Mouse (Mus musculus) central nervous system, embryonic 18 days (tissue): ENCODE results near the gene Abl2. TPM values are rescaled to one million over a fixed set of nuclear protein-coding genes. Genes with fewer than 3 reads are reported as not detected.

Experiments used
- polyA plus RNA-seq: library from polyadenylated mRNA; depleted of rRNA; stranded (reverse); fragments of >200 nt; gene quantifications from 2 replicates; pipeline ENCODE4 v1.2.3, GENCODE M21; 2012; rRNA removed

Gene Abl2
- polyA plus RNA-seq, result 15.8 and 16.1 TPM in 2 replicates

DNA sequence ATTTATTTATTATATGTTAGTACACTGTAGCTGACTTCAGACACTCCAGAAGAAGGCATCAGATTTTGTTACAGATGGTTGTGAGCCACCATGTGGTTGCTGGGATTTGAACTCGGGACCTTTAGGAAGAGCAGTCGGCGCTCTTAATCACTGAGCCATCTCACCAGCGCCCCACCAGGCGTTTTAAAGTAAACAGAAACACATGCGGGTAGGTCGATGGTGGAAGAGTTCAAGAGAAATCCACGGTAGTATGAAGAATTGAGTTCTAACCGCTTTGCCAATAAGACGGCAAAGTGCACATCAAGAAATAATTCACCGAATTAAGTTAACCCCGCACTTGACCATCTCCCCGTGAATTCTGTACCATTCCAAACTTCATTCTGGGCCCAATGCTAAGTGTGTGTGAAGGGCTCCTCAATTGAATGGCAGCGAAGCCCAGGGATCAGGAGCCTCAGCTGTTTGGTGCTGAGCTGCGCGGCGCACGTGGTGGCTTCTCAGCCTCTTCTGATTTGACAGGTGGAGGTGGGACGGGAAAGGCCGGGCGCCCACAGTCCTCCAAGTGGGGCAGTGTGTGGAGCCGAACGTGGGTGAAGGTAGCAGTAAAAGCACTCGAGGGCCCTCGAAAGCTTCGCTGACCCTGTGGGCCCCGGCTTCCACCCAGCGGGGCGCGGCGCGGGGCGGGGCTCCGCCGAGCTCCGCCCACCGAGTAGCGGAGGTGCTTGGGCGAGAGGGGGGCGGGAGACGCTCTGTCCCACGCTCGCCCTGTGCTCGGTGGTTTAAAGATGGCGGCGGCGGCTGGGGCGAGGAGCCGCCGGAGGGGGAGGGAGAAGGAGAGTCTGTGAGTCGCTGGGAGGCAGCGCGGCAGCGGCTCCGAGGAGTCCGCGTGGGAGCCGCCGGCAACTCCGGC is at the start of gene Abl2:
Gene Abl2, plus strand, starts transcription at position 763 of the 907 bp plus-strand sequence.

DNA sequence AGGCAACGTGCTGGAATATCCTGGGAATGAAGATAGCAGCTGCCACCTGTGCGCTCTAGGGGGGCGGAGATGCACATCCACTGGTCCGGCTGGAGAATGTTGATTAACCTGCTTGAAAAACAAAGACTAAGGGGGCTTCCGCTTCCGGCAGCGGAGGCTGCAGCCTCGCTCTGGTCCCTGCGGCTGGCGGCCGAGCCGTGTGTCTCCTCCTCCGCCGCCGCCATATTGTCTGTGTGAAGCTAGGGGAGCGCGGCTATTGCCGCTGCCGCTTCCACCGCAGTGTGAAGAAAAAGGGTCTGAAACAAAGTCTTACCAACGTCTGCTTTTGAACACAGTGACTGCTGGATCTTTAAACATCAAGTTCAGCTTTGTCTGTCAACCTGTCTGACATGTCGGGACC is 34.7 kb upstream of the Abl2 start, which contains the start of gene Gm10031:
Gene Gm10031, plus strand, starts transcription at position 171 of the 400 bp plus-strand sequence.

DNA sequence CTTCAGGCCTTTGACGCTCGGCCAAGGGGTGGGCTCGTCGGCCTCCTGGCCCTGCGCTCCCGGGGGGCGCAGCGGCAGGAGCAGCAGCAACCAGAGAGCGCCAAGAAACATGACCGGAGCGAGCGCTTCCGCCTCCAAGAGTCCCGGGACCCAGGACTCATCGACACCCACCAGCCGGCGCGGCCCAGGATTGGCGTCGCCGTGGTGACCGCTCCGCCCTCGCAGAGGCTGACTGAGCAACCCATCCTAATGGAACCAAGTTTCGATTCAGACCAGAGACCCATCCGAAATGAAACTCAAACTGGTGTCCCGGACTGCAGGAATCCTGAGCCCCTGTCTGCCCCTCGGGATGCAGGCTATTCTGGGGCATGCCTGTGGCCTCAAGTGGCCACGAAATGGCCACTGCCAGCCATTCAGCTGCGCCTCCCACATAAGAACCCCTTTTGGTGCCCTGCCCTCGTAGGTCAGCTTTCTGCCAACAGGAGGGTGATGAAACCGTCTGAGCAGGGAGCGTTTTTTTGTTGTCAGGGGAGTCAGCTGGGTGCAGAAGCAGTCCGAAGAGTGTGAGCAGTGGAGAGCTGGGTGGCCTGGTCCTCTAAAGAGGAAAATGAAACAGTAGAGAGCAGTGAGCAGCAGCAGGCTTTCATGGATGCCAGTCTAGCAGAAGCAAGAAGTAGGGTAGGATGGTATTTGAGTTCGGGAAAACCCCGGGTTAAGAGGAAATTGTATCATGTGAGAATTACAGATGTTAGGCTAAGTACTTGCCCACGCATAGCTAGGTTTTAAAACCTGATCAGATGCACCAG is 115.8 kb downstream of the Abl2 start, which contains the start of gene Tor3a:
Gene Tor3a, minus strand, starts transcription at position 162 of the 806 bp plus-strand sequence.

Other genes starting within 250 kb of the Abl2 start
- 0.68 and 0.69 TPM in 2 replicates for gene Nphs2, start 248.1 kb upstream of the Abl2 start, polyA plus RNA-seq
- 28.0 and 58.8 TPM in 2 replicates for gene Gm2000, start 192.7 kb upstream of the Abl2 start, polyA plus RNA-seq
- gene Axdnd1, start 137.6 kb upstream of the Abl2 start, polyA plus RNA-seq, result 0.39 and 0.40 TPM in 2 replicates
- 10.3 and 11.0 TPM in 2 replicates for gene Soat1, start 84.5 kb upstream of the Abl2 start, polyA plus RNA-seq
- gene Gm10031, start 34.8 kb upstream of the Abl2 start, polyA plus RNA-seq, result 7.1 and 7.8 TPM in 2 replicates
- 2.3 and 3.1 TPM in 2 replicates for gene Tor3a, start 115.6 kb downstream of the Abl2 start, polyA plus RNA-seq
- gene Fam20b, start 160.3 kb downstream of the Abl2 start, polyA plus RNA-seq, result 41.0 and 41.7 TPM in 2 replicates